Mouse (Mus musculus): Measurements from ENCODE around the gene Hs3st1.

The Hs3st1 gene

DNA sequence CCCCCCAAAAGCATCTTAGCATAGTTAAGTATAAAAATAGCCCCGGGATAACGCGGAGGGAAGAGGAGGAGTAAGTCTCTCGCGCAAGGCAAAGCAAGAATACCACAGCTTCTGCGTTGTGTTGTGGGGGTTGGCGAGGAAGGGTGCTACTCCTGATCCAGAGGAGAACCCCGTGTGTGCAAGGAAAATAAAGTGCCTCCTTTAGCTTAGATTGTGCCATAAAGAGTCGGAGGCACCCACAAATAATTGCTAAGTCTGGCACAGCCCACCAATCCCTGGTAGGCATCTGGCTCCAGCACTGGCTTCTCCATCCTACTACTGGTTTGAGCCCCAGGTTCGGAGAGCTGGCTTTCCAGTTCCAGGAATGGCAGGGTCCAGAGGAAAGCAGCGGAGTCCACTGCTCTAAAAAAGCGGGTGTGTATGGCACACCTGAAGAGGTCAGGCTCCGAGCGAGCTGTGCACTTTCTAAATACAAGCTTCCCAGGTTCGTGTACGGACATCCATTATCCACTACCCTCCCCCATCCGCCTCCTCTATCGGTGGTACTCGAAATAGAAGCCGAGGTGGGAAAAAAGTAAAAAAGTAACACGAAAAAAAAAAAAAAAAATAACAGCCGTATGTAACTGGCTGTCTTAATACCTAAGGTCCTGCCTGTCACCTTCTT, 111.9 kb downstream of the Hs3st1 start:
- DNase-seq (ENCODE audit: low spot score): no peak

DNA sequence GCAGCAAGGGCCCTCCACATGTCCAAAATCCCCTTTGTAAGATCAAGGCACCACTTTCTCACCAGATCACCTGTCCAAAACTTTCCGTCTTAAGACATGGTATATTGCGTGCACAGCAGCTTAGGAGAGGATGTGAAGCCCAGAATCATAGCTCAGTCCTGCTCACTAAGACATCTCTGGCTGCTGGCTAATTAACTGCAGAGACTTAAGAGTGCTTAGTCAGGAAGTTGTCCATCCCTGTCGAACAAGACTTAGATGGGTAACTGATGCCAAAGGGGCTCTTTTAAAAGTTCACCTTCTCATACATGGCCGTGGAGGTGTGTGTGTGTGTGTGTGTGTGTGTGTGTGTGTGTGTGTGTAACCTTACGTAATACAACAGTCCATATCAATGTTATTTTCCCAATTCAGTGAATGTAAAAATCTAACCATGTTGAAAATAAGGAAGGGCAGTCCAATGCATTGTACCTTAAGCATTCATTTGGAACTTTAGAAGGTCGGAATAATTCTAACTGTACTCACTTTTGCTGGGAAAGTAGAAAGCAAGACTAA, 113.0 kb downstream of the Hs3st1 start:
- no peak for DNase-seq (ENCODE audit: low spot score)

DNA sequence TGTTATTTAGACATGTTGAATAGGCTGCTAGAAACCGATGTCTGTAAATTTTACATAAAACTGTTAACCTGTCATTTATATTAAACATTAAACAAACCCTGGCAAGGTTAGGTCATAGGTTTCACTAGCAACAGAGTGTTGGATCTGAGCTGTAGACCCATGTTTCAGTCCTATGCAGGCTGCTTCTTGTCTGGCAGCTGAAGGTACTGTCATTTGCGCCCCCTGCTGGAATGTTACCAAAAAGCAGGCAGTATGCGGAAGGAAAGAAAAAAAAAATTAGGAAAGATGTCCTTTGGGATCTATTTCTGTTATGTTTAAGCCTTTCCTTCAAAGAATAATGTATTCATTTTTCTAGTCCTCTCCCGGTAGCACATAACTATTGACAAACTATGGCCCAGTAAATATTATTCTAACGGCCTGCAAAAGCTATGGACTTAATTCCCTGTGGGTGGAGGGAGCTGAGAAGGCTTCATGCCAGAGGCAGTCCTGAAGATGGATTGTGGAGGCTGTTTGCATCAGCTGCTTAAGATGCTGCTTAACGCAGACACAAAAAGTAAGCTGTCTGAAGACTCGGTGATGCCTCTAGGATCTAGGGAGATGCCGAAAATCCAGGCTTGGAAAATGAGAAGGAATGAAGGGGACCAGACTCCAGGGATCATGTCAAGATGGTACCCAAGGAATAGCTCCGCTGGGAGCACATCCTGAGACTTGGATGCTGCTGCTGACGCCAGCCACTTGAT, 115.7 kb downstream of the Hs3st1 start:
- peak; percentile 23 for DNase-seq (ENCODE audit: low spot score)

DNA sequence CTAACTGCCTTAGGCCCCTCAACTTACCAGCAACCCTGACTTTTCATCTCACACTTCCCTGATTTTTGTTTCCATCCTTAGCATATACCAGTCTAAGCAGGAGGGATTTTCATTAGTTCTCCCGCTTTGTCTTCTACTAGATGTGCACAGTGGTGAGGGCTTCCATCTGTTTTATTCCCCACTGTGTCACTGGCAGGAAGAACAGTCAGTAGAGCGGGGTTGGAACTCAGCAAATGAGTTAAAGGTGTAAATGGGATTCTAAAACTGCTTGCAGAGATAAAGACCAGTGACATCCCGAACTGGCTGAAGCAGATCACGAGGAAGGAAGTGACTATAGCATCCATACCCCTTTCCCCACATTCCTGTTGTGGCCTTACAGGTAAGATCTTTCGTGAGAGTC, 116.3 kb downstream of the Hs3st1 start:
- no peak for DNase-seq (ENCODE audit: low spot score)

DNA sequence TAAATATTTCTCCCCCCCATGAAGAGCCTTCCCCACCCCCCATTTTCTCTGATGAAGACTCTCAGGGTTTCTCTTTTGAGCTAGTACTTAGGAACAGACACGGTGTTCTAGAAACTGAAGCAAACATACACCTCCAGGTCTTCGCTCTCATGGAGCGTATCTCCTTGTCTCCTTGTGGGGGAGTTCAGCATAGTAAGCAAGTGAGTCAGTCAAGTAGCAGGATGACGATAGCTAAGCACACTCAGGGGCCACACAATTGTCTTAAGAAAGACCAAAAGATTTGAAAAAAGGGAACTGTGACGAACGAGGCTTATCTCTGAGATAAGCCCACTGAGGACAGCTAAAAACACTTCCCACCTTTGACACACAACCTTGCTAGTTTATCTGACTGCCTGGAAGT, 117.4 kb downstream of the Hs3st1 start:
- no peak for DNase-seq (ENCODE audit: low spot score)

DNA sequence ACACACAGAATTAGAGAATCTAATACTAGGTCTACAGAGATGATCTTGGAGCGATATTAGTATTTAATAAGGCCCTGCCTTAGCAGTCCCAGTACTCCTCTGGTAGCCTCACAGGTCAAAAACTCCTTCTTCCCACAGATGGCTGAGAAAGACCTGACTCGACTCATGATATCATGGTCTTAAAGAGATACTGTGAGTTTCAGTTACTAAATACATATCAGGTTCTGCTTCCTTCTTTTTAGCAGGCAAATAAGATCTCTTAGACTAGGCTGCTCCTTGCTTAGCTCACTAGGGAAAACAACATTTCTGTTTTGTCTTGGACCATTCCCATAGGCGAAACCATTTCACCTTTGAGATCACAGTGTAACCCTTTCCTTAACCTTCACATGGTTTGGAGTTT, 119.2 kb downstream of the Hs3st1 start:
- DNase-seq (ENCODE audit: low spot score): no peak

DNA sequence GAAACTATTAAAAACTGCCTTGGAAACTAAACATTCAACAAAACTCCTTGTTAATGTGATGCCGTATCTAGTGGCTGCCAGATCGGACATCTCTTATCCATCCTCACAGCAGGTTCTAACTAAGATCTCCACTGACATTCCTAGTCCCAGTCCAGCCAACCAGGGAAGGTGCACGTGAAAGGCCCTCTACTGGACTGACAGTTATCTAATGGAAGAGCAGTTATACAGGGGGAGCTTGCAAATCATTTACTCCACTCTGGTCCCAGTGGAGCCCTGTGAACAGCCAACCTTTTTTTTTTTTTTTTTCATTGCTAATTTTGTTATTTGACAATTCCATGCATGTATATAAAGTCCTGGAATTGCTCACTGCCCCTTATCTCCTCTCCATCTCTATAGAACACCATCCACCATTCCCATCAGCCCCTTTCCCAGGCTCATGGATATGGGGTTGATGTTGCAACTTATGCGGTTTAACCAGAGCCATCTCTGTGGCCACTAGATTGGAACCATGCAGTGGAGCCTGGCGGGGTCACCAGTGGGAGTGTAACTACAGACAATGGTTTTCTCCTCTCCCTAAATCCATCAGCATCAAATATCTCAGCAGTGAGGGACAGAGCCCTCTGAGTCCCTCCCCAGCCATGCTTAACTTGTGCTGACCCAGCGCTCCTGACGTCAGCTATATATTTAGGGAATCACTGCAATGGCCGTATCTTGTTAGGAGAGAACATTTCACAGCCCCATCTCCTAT, 120.8 kb downstream of the Hs3st1 start:
- no peak for DNase-seq (ENCODE audit: low spot score)

DNA sequence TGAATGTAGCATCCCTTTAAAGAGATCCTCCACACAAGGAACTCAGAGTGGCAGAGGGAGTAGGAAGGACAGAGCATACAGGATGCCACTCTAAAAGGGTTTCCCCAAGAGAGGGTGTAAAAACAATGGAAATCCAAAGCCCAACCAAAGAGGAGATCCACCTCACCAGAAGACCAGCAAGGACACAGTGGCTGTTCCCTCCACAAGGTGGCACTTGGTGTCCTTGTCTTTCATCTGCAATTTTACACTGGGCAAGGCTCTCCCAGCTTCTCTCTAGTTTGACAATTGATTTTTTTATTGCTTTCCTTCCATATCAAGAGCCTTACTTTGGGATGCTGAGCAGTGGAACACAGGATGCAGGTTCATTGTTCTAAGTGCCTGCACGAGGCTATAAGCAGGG, 122.1 kb downstream of the Hs3st1 start:
- no peak for DNase-seq (ENCODE audit: low spot score)

DNA sequence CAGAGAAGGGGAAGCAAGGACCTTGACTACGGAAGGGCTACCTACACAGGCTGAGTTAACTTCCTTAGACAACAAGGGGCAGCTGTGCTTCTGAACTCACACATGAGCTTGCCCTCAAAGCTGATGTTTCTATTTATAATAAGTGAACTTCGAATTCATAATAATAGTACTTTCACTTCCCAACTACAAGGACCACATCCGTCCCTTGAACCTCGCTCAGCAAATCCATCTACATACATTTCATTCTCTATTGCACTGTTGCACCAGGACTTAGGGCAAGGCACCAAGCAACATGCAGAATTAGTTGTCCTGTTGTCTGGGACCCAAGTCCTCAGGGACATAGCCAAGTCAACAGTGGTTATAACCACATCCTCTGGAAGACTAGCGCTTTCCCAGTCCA, 124.4 kb downstream of the Hs3st1 start:
- DNase-seq (ENCODE audit: low spot score): no peak

DNA sequence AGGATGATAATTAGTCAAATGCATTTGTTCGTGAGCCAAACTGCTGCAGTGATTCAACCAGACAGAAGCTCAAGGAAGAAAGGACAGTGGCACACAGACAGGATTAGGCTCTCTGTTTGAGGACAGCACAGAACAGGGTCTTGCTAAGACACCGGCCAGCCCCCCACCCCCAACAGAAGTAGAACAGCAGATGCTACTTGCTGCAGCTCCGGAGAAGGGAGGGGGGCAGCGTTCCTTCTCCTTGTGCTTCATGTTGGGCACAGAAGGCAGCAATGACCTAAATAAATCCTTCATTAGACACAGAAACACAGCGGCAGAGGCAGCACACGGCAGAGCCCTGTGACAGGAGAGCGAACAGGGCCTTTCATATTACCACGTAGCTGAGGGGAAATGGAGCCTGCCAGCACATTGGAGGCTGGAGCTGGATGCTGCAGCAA, 130.2 kb downstream of the Hs3st1 start:
- no peak for DNase-seq (ENCODE audit: low spot score)

DNA sequence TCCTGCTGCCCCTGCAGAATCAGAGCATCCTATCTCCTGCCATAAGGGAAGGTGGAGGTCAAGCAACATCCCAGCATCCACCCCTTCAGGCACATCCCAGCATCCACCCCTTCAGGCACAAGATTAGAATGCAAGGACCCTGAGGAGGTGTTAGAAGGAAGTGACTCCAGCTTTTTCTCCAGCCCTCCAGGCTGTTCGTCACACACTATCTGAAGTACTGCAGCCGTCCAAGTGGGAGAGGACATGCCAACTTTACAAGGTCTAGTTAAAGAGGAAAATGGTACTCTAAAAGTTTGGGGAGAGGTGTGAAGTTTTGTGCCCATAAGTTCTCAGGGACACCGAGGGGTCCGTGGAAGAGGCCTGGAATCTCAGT, 131.1 kb downstream of the Hs3st1 start:
- no peak for DNase-seq (ENCODE audit: low spot score)

DNA sequence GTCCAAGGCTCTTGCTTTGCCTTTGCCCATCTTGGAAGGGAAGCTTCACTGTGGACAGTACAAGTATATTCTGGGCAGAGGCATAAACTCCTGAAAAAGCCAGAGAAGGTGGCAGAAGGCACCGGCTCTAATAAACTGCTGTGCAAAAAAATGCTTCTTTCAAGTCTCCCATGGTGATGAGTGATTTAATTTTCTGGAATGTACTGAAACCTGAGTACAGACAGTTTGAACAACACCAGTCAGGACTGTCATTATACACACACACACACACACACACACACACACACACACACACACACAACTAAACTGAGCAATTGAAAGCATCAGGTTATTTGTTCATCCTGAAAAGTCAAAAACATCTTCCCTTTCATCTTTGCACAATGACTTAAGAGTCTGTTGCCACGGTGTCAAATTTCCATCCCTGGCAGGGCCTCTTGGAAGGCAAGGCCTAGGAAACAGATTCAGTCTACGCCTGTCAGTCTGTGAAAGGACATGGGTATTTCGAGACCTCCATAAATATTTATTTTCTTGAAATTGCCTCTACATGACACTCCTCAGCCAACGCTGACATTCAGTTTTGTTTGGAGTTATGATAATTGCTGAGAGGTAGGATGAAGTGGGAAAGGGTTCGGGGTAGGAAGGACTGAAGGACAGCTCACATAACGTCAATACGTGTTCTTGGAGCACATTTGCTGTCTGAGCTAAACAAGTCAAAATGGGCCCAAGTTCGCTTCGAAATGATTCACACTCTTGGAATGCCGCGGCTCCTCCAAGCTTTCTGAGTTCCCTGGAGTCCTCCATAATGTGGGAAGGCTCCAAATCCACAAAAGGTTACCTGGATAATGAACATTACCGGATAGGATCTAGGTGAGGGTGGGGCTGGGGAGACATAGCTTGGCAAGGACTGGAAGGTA, 131.7 kb downstream of the Hs3st1 start:
- no peak for DNase-seq (ENCODE audit: low spot score)

DNA sequence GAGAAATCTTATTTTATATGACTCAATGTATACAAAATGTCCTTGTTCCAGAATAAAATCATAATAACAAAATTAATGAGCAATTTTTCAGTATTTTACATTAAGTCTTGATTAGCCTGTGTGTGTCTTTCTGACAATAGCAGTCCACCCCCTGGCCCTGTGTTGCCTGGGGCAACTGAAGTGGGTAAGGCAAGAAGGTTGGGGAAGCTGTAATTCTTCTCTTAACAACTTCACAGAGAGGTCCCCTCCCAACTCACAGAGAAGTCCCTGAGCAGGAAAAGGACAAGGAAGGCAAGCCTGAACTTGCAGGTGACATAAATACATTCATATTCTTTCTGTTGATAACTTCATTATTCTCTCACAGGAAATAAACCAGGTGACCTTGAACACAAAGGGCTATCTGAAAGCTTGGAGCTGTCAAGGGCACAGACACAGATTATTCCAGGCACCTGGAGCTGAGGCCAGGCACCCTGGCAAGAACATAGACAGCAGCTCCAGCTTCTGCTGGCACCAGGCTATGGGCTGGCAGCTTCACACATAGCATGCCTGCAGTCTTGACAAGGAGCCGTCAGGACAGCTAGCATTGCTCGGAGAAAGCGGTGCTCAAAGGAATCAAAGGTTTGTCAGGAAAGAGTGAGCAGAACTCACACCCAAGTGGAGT, 134.9 kb downstream of the Hs3st1 start:
- no peak for DNase-seq (ENCODE audit: low spot score)

DNA sequence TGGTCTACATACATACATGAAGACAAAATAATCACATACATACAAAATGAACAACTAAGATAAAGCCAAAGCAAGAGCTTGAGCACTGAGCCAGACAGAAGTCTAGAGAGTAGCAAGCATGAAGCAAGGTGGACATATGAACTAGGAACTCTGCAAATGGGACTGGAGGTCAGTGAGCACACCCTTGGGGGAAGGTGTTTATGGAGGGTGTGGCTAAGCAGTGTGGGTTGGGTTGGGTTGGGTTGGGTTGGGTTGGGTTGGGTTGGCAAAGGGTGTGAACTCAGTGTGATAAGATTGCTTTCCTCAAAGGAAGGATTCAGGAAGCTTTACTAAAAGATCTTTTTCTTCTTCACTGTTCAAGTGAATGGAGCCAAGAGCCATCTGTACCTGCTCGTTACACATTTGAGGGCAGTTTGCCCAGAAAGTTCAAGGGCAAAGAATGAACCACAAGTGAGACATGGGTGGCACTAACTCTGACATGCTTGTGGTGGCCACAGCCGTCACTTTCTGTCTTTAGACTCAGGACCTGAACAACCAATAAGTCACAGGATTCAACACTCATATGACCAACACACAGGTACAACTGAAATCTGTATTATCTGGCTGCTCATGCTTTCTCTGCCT, 137.8 kb downstream of the Hs3st1 start:
- no peak for DNase-seq (ENCODE audit: low spot score)

DNA sequence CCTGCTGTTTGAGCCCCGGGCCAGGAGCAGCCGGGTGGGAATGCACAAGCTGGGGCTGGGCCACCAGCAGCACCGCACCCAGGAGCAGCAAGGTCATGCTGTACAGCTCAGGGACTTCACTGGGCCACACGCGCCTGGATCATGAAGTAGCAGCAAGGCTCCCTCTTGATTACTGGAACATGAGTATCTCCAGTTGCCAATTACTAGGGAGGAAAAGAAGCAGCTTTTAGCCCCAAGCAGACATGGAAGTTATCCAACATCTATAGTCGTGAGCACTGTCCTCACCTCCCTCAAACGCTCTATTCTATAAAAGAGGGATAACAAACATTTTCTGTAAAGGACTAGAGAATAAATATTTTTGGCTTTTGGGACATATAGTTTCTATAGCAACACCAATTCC, 140.1 kb downstream of the Hs3st1 start:
- no peak for DNase-seq (ENCODE audit: low spot score)

DNA sequence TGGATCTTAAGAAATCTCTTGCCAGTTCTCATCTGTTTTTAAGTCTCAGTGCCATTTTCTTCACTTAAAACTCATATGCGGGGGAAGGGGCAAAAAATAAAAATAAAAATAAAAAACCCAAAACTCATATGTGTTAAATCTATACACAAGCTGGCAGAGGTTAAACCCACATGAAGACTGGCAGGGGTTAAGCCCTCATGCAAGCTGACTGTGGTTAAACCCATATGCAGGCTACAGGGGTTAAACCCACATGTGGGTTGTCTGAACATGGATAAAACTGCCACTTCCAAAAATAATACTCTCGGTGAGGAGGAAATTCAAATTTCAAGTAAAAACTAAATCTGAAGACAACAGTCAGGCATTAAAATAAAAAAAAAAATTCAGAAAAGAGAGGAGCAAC, 141.7 kb downstream of the Hs3st1 start:
- no peak for DNase-seq (ENCODE audit: low spot score)

DNA sequence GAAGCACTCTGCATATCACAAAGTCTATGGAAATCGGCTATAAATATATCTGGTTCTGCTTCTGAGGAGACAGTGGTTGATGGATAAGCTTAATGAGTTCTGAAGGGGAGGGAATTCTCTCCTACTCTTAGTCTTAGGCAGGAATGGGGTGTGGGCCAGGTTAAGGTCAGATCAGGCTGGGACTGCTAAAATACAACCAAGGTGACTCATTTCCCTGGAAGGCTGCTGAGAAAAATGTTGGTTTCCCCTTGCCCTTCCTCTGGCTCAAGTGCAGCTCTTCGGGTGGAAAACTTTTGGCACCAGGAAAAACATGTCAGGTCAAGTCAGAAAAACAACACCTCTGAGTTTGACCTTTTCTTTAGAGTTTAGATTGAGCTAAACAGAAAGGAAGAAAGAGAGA, 143.0 kb downstream of the Hs3st1 start:
- no peak for DNase-seq (ENCODE audit: low spot score)

DNA sequence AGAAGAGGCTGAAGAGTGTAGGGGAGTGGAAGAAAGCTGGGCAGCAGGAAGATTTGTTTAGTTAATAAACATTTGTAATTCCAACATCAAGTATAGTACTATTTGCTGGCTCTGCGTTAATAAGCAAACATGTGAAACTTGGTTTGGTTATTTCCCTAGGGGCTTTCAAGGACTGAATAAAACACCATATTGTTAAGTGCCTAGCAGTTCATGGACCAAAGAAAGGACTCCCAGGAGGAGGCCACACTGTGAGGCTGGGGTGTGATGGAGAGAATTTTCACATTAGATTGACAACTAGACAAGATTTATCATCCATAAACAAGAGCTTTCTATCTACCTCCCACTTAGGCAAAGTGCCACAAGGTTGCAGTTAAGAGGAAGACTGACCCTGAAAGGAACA, 147.0 kb downstream of the Hs3st1 start:
- no peak for DNase-seq (ENCODE audit: low spot score)

DNA sequence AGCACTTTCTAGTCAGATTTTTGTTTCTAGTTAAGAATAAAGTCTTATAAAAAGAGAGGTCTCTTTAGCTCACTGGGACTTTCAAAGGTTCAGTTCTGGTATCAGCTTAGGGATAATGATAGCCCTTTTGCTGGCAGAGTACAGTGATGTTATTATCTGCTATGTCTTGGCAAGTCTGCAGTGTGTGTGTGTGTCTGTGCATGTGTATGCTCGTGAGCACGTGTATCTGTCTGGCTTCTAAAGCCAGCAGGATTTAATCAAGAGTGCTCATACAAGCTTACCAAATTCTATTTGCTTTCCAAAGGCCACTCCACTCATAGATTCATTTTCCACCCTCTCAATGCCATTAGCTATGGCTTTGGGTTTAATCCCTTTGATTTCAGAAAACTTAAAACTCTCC, 160.5 kb downstream of the Hs3st1 start:
- no peak for DNase-seq (ENCODE audit: low spot score)
